Mouse (Mus musculus): ENCODE measurements around the gene Ikzf3. TPM values are rescaled to one million over a fixed set of nuclear protein-coding genes. Genes with fewer than 3 reads are reported as not detected.
A peak's percentile ranks its signal among the peaks of the same experiment; 100 is the strongest.

The Ikzf3 gene
- total RNA-seq, 2 experiments from 2014 or later = 0.54 to 0.74 TPM

DNA sequence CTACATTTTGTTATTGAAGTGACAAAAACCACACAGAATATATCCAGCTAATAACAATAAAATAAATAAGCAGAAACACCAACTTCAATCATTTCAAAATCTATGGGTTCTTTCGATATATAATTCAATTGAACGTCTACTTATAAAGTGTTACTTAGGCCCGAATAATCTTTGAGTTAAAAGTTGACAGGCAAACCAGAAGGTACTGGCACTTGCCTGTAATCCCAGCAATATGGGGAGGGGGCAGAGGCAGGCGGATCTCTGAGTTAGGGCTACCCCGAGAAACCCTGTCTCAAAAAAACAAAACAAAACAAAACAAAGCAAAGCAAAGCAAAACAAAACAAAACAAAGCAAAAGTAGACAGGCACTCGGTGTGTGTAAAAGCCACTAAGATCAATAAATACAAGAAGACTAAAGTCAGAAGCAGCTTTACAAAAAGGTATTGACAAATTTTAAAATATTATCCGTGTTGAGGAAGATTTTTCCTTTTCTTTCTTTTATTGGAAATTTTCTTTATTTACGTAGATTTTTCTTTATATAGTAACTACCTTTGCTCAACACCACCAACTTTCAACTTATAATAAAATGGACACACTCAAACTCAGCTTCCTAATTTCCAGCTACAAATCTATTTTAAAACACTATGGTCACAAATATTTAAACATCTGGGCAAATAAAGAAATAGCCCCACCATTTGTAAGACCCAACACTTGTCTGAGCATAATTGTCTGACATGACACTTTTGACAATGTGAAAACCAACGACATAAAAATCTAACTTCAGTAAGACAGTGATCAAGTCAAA is 70.0 kb downstream of the Ikzf3 start:
- DNase-seq (ENCODE audit: low spot score in 2 of 2) = no peak

DNA sequence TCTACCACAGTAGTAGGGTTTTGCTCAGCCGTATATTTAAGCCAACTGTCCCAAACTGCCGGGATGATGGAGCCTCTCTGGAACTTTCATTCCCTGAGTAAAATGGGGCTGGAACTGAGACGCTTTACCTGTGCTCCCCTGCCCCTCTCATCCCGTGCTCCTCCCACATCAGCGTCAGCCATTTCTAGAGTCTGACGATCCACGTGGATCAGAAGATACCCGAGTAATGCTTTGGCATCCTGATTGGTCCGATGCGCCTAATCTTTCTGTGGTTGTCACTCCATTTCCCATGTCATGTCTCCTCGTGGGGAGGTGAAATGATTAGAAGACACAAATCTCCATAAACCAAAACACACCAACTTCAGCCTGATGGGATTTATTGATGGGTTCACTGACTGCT is 70.9 kb downstream of the Ikzf3 start:
- DNase-seq (ENCODE audit: low spot score in 2 of 2) = no peak

DNA sequence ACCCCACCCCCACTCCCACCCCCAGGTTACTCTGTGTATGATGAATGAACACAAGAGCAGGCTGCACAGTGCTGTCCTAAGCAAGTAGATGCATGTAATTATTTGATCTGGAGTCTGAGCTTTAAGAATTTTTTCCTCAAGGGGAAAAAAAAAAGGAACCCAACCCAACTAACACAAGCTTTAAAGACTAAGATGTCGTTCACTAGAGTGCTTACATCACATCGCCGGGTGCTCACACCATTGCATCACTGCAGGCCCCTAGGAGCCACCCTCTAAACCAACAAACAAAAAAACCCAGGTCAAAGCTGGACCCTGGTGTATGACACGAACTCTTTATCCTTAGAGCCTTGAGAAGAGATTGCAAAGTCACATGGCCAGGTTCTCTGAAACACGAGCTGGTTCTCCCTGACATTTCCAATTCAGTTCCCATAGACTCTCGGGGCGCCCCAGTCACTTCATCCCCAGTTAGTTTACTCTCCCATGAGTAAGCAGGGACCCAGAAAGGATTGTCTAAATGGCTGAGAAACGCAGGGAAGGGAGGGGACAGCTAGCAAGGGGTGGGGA is 71.8 kb downstream of the Ikzf3 start:
- DNase-seq (ENCODE audit: low spot score in 2 of 2) = no peak

DNA sequence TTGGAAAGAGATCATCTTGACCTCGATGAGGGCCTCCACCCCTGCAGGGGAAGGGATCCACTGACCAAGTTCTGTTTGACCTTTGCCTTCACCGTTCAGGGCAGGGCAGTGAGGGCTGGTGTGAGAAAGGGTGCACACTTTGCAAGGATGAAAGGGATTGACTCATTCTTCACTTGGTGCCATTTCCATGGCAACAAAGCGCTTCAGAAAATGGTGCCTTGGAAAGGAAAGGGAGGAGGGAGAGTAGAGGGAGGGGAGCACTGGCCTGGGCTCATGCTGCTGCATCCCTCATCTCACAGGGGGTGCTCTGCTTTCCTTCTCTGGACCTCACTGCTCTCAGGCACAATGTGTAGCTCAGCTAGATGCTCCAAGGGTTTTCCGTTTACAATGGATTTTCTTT is 73.1 kb downstream of the Ikzf3 start:
- DNase-seq (ENCODE audit: low spot score in 2 of 2) = no peak

DNA sequence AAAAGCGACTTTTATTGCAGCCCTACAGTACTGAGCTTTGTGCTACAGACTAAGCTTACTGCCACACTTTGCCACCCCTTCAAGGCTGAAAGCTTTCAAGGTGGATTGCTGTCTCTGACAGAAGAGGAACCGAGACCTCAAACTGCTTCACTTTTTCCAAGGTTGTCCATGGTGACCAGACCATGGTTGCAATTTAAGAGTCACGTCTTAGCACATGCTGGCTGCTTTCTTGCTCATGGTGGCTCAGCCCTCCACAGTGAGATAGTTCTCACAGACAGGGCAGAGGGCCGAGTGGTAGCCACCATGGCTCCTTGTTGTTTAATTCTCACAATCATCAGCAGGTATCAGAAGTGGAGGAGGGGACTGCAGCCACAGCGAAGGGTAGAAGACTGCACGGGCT is 75.0 kb downstream of the Ikzf3 start:
- no peak for DNase-seq (ENCODE audit: low spot score in 2 of 2)

DNA sequence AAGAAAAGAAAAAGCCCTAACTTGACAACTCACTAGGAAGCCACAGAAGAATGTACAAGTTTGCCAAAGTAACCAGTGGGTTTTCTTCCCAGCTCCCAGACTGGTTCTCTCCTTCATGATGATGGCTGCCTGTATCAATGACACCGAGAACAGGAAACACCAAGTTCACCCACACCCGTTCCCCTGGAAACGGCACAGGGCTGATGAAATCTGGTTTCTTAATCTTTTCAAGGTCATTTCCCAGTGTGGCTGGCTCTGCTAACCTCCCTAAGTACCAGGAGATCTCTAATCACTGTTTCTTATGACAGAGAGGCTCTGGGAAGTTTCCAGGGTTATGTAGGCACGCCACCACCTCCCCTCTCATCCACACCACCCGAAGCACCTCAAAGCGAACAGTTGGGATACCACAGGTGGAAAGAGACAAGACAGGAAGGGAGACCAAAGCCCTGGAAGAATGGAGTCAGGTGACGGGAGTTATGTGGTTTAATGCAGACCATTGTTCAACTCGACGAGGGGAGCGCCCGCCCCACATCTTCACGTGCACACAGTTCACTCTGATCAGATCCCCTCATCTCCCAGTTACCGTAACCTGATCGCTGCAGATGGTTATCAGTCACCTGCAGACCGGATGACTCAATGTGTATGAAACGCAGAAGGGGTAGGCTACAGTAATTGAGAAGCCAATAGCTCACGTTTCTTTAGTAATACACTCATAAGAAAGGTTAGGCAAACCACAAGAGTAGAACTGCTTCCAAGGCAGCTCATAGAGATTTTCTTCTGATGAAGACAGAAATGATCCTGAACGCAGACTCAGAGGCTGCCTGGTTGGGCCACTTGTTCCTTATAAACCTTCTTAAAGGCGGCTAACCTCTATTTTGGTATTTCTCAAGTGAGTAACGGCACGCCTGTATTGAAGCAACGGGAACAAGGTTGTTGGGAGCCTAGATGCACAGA is 75.8 kb downstream of the Ikzf3 start:
- no peak for DNase-seq (ENCODE audit: low spot score in 2 of 2)

DNA sequence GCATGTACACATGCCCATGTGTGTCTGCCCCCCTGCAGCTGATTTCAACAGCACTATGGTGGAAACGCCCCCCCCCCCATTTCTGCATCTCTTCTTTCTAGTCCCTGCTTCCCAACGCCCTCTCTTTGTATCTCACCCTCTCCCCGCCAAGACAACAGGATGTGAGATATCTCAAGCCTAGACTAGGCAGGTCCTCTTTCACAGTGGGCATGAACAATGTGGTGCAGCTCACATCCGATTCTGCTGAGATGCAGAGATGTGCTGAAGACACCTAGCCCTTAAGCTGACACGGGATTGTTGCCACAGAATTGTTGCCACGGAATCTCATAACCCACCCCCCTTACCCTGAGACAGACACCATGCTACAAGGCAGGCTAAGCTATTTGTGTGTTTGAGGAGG is 81.3 kb downstream of the Ikzf3 start:
- DNase-seq (ENCODE audit: low spot score in 2 of 2) = no peak

DNA sequence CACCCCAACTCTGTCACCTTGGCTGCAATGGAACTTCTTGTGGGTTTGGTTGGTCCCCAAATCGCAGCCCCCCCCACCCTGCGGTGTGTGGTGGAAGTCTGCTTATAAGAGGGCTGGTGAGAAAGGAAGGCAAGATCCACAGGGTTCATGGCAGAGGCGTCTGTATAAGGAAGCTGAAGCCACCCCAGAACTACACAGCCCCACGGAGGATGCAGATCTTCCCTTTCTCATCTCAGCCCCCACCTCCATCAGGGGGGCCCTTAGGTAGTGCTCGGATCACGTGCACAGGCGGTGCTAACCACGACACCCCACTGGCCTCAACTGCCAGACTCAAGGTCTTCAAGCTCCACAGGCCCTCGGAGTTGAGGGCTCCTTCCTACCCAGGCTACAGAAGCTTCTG is 81.9 kb downstream of the Ikzf3 start:
- DNase-seq (ENCODE audit: low spot score in 2 of 2) = no peak

DNA sequence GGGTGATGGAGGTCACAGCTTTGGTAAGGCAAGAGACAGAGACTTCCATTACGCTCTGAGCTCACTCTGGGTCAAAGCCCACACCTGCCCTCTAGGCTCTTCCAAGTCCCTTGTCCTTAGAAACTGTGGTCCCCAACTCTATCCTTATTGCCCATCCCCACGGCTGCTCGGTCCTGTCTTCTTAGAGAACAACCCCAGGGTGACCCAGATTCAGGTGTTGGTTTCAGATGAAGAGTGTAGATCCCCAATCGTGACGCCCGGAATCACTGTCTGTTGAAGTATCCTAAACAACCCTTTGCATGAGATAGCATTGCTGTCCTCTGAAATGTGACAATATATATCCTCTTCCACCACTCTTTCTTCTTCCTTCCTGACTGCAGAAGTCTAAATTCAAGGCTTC is 83.6 kb downstream of the Ikzf3 start:
- DNase-seq (ENCODE audit: low spot score in 2 of 2) = no peak

DNA sequence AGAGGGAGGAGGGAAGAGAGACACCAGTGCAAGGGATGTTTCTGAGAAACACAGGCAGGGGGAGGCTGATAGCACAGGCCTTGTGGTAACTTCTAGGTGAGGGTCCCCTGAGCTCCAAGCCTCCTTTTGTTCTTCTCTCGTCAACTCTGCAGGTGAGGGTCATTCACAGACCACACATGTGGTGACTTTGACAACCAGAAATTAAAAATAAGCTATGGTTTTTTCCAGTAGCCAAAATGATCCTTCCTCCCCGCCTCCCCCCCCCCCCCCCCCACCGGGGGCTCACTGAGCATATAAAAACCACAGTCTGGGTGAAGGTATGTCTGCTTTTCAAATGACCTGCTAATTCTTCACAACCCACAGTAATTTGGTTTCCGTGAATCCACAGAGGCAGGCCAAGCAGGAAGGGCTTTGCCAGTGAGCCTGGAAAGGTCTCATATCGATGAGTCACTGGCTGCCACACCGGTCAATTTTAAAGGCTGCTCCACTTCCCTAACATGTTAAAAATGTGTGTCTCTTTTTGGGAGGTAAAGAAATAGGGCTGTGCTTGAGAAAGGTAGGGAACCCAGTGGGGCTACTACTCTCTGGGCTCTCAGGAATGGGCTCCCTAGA is 84.6 kb downstream of the Ikzf3 start:
- DNase-seq (ENCODE audit: low spot score in 2 of 2) = no peak

DNA sequence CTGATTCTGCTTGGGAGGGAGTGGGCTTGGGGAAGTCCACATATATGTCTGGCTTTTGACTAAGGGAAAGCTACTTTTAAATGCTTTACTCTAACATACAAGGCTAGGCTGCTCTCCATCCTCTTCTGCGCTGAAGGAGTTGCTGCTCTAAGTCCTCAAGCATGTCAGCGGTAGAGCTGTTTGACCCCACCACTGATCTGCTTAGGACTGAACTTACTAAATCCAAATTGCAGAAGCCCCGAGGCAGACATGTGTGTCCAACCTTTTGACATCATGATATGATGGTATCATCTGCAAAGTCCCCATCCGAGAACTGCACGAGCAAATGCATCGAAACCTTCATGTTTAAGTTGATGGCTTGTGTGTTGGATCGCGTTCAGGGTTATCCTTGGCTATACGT is 86.0 kb downstream of the Ikzf3 start:
- no peak for DNase-seq (ENCODE audit: low spot score in 2 of 2)

DNA sequence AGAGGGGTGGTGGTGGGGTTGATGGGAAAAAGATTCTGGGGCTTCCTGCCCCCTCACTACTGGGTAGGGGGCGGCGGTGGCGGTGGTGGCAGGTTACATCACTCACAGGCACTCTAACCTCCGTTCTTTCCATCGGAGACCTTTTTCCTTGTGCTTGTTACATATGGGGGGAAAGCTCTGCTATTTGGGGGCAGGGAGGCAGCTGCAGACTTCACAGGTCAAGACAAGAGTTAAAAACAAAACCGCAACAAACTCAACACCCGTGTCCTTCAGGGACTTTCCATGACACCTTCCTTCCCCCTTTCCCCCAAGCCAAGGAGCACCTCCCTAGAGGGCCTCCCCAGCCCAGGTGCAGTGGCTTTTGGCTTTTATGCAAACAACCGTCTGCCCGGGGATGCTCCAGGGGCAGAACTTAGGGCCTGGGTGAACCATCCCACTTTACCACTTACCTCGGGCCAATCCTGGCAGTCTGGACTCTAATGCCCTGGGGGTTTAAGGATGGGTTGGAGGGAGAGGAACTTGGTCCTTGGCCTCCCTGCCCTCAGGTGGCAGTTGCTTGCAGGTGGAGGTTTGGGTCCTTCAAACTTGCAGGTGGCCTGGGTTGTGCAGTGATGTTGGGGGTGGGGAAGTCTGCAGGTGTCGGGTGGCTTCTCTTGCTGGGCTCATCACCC is 86.6 kb downstream of the Ikzf3 start:
- no peak for DNase-seq (ENCODE audit: low spot score in 2 of 2)

DNA sequence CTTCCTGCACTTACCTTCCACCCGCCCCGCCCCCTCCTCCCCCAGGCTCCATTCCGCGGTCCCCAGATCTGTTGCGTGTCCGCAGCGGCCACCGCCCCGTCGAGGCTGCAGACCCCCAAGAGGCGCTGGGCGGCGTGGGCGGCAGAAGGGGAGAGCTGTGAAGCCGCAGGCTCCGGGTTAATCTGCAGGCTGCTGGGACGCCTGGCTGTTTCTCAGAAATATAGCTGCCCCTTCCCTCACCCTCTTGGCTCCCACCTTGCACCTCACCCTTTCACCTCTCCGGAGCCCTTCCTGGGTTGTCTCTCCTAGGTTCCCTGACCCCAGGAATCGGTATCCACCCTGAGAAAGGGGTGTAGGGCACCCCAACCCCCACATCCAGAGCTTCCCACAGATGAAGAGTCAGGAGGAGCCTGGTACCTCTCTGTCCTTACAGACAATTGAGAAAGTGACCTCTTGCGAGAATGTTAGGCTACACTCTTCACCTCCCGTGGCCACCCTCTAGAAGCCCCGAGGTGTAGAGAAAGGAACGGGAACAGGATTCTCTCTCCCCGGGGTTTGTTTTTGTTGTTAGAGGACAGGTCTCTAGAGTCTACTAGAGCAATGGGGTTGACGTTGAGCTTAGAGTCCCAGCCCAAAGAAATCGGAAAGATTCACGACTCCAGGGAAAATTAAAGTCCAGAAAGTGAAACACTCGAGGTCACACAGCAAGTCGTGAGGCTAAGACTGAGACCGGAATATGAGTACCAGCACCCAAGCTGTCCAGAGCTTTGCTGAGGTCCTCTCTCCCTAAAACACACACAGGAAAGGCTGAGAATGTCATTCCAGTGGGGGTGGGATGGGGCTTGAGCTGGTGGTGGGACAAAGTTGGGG is 87.5 kb downstream of the Ikzf3 start:
- no peak for DNase-seq (ENCODE audit: low spot score in 2 of 2)

DNA sequence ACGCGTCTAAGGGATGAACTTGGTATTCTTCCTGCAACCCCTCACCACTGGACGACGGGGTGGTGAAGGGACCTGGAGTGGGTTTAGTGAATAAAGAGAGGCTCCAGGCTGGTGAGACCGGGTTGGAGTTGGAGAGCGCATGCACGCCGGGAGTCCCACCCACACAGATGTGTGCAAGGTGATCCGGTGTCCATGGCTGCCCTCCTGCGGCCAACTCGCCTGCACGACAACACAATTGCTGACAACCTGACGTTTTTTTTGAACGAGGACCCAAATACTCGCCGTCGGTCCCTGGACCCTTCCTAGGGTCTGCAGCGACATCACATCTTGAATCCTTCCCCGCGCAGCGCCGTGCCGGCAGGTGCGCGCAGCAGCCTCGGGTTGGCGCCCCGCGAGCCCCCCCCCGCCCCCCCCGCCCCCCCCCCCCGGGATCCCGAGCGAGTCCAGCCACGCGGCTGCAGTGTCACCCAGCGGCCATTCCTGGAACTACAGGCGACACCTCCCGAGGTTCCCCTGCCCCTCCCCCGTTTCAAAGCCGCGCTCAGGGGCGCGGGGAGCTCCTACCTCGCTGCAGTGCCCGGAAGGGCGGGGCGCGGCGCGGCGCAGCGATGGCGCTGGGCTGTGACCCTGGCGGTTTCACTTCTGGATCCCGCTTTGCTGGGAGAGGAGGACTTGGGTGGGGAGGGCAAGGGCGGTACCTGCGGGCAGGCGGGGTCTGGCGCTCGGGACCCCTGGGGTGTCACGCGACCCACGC is 88.3 kb downstream of the Ikzf3 start:
- DNase-seq (ENCODE audit: low spot score in 2 of 2) = peak; percentile 73 to 83

DNA sequence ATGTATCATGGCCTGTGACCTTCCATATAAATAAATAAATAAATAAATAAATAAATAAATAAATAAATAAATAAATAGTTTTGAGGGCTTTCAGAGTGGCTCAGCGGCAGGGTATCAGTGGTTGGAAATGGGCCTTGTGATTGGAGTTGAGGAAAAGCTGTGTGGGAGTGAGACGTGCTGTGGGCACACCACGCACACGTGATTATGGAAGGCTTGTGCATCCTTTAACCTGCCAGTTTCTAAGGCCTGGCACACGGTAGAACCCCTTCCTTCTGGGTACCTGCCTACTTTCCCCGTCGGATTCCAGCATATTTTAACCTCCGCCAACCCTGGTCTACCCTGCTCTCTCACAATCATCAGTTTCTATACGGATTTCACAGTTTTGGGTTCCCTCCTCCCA is 88.9 kb downstream of the Ikzf3 start:
- no peak for DNase-seq (ENCODE audit: low spot score in 2 of 2)

DNA sequence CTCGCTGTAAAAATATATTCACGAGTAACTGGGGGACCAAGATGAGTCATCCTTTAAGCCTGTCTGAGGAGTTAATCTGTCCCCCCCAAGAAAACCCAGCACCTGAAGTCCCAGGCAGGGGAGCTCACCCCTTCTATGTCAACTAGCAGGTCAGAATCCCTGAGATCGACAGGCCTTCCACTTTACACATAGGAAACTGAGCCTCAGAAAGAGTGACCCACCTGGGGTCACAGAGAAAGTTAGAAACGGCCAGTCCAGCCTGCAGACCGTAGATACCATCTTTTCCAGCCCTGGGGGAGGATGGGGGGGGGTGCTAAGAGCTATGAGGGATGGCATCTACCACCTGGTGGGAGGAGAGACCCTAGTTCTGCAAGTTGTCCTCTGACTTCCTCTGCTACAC is 89.3 kb downstream of the Ikzf3 start:
- no peak for DNase-seq (ENCODE audit: low spot score in 2 of 2)

DNA sequence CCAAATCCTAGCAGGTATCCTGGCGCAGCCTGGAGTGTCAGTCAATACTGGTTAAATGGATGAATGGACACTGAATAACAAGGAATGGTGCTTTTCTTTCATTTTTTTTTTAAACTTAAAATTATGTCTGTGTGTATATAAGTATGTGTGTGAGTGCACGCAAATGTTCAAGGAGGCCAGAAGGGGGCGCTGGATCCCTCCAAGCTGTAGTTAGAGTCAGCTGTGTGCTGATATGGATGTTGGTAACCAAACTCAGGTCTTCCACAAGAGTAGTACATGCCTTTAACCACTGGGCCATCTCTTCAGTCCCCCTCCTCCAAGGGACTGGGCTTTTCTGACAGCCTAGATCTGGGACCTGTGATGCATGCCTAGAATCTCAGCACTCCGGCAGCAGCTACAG is 90.3 kb downstream of the Ikzf3 start:
- no peak for DNase-seq (ENCODE audit: low spot score in 2 of 2)

DNA sequence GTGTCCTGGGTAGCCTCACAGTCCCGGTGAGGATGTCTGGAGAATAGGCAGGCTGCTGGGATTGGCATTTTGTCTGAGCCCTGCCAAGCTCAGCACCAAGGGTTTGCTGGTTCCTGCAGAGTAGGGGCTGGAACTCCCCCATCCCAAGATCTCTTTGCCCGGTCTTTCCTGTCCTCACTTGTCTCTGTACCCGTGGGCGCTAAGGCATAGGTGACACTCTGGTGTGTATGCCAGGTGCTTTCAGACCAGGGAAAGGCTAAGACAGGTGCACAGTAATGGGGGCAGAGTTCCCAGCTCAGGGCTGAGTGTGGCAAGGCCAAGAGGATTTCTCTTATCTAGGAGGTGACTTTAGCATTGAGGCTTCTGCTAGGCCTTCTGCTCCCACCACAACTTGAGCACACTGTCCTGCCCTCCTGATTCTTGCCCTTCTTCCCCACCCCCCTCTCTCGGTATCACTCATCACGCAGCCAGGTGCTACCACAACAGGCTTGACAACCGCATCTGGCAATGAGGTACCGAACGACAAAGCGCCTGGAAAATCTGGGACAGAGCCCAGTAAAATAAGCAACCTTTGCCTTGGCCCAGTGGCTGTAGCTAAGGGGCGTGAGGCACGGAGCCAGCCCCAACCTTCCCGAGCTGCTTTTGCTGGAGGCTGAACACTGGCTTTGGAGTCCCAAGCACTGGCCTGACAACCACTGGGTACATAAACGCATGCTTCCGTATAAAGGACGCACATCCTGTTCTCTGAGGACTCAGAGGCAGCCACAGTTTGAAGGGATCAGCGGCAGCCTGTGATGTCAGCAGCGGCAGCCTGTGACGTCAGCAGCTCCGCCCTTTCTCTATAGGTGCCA is 95.7 kb downstream of the Ikzf3 start:
- no peak for DNase-seq (ENCODE audit: low spot score in 2 of 2)
